Mouse (Mus musculus): Measurements from ENCODE around the gene Nol12. TPM values are rescaled to one million over a fixed set of nuclear protein-coding genes. Genes with fewer than 3 reads are reported as not detected.

Nol12 gene
- total and polyA plus RNA-seq, 3 experiments, result 13.7 to 91.1 (median 33.2) TPM

DNA sequence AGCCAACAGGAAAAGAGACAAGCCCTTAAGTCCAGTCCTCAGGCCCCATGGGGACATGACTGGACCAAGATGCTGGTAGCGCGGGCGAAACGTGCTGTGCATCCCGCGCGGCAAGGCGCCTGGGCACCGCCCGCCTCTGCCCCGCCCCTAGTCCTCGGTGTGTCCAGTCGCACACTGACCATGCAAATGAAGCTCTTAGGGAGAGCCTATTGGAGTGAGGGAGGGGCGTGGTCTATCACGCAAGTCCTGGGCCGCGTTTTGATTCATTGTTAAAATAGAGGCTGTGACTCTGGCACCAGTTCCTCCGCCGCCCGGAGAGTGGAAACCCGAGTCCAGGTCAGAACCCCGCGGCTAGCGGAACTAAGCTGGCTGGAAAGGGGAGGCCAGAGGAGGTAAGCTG lies 12.9 kb downstream of the Nol12 start, which contains the start of gene Triobp:
Triobp (plus strand) TSS at position 68 of the 400 bp plus-strand sequence.
- H3K4me3 ChIP-seq (replicated peaks in 1 of 3; ENCODE audit: low read depth in 2 of 3, low read length in 2 of 3, poor library complexity in 1 of 3), result peak within 1 kb of the TSS in 2 of 3 experiments; percentile 36 to 58
- DNase-seq (ENCODE audit: extremely low read depth), result no peak
- peaks cover 2% of the 10 kb centered on the region for H3K27me3 ChIP-seq (replicated peaks)
- in situ Hi-C loops (cut with MboI; ENCODE audit: low pct_ligation_motif_present, low pct_unique_long_range_greater_than_20kb, low sequenced_read_pairs) (loop anchor here (5.0 kb wide), 1 partner anchor 40 kb away; no protein-coding TSS in a partner anchor), dilution Hi-C loops (cut with MboI; ENCODE audit: extremely low pct_ligation_motif_present, extremely low pct_unique_long_range_greater_than_20kb, low sequenced_read_pairs) (no loop called here)
- H3K9me3 ChIP-seq (replicated peaks; ENCODE audit: low read length), result no peaks in the 10 kb centered on the region
- TF ChIP-seq POLR2A (IDR thresholded peaks at IDR 0.05; ENCODE audit: low read depth, low read length), result peak; percentile 72
- no peak for TF ChIP-seq EP300 (IDR thresholded peaks at IDR 0.05; ENCODE audit: low read length)
- TF ChIP-seq SMC3 (IDR thresholded peaks at IDR 0.05; ENCODE audit: low read depth, low read length), result no peak
- TF ChIP-seq USF2 (conservative IDR thresholded peaks at IDR 0.05; ENCODE audit: low read depth, low read length), result no peak
- no peak for TF ChIP-seq ELF1 (IDR thresholded peaks at IDR 0.05; ENCODE audit: low read depth, low read length)
- TF ChIP-seq CHD1 (IDR thresholded peaks at IDR 0.05; ENCODE audit: low read depth, low read length), result no peak
- TF ChIP-seq PAX5 (IDR thresholded peaks at IDR 0.05; ENCODE audit: low read length), result no peak
- no peak for TF ChIP-seq ETS1 (conservative IDR thresholded peaks at IDR 0.05; ENCODE audit: low read depth, low read length)
- no peak for TF ChIP-seq NELFE (IDR thresholded peaks at IDR 0.05; ENCODE audit: low read depth, low read length)
- peak; percentile 63 for TF ChIP-seq MAX (IDR thresholded peaks at IDR 0.05; ENCODE audit: low read length)
- TF ChIP-seq MAFK (IDR thresholded peaks at IDR 0.05; ENCODE audit: insufficient replicate concordance, low read length), result no peak
- no peak for TF ChIP-seq MEF2A (IDR thresholded peaks at IDR 0.05; ENCODE audit: borderline replicate concordance, low read depth, low read length)
- peak; percentile 41; the same call in 1 of the 2 replicates for TF ChIP-seq NRF1 (IDR thresholded peaks at IDR 0.05; ENCODE audit: low read depth, low read length)
- TF ChIP-seq TCF12 (IDR thresholded peaks at IDR 0.05; ENCODE audit: low read depth, low read length), result peak; percentile 53; the same call in 1 of the 2 replicates
- no peak for TF ChIP-seq CTCF (conservative IDR thresholded peaks at IDR 0.05 in 1 of 2, IDR thresholded peaks at IDR 0.05 in 1 of 2; ENCODE audit: low read depth in 2 of 2, low read length in 2 of 2)
- TF ChIP-seq ZKSCAN1 (IDR thresholded peaks at IDR 0.05; ENCODE audit: borderline replicate concordance, low read depth, low read length), result no peak
- TF ChIP-seq RCOR1 (conservative IDR thresholded peaks at IDR 0.05; ENCODE audit: low read depth, low read length), result no peak
- no peak for TF ChIP-seq IRF4 (IDR thresholded peaks at IDR 0.05; ENCODE audit: low read depth, low read length)
- TF ChIP-seq BHLHE40 (IDR thresholded peaks at IDR 0.05; ENCODE audit: low read depth, low read length), result peak; percentile 87
- TF ChIP-seq HCFC1 (IDR thresholded peaks at IDR 0.05; ENCODE audit: low read depth, low read length), result no peak
- TF ChIP-seq JUND (conservative IDR thresholded peaks at IDR 0.05; ENCODE audit: low read depth, low read length), result no peak
- TF ChIP-seq POLR2AphosphoS2 (IDR thresholded peaks at IDR 0.05; ENCODE audit: low read depth, low read length), result no peak
- TF ChIP-seq MXI1 (IDR thresholded peaks at IDR 0.05; ENCODE audit: low read depth, low read length), result peak; percentile 81
- no peak for TF ChIP-seq E2F4 (IDR thresholded peaks at IDR 0.05; ENCODE audit: insufficient replicate concordance, low read depth, low read length)
- no peak for TF ChIP-seq TBP (conservative IDR thresholded peaks at IDR 0.05; ENCODE audit: low read depth, low read length)
- no peak for TF ChIP-seq MYC (IDR thresholded peaks at IDR 0.05; ENCODE audit: low read depth, low read length)
- H3K9ac ChIP-seq (ENCODE audit: insufficient read depth, low read depth), result 0 out of 2 replicates have a peak within 1 kb of the TSS, but pooled peaks have one; percentile 15
- H3K4me2 ChIP-seq (ENCODE audit: insufficient read depth, low read depth, poor library complexity, severe bottlenecking), result peak within 1 kb of the TSS; percentile 96
- peaks cover 0 to 7% of the 10 kb centered on the region in 2 experiments for H3K36me3 ChIP-seq (replicated peaks in 1 of 2; ENCODE audit: control insufficient read depth in 1 of 2, insufficient read depth in 1 of 2, low read length in 1 of 2)
- H3K4me1 ChIP-seq (ENCODE audit: control insufficient read depth in 1 of 2, insufficient read depth in 2 of 2), result peaks cover 0 to 4% of the 10 kb centered on the region in 2 experiments; a peak in 2 of 4 replicates
- no peak within 1 kb of the TSS for H3K27ac ChIP-seq (ENCODE audit: insufficient read depth, low read depth)
- no peaks in the 10 kb centered on the region for H3K79me2 ChIP-seq (replicated peaks; ENCODE audit: control insufficient read depth, extremely low read depth, insufficient read depth, poor library complexity, severe bottlenecking)
